Mouse (Mus musculus): ENCODE measurements around the gene Zfp618. TPM values are rescaled to one million over a fixed set of nuclear protein-coding genes. Genes with fewer than 3 reads are reported as not detected.

Gene Zfp618
- total RNA-seq, 2 experiments from 2014 or later = 6.3 to 7.3 TPM

DNA sequence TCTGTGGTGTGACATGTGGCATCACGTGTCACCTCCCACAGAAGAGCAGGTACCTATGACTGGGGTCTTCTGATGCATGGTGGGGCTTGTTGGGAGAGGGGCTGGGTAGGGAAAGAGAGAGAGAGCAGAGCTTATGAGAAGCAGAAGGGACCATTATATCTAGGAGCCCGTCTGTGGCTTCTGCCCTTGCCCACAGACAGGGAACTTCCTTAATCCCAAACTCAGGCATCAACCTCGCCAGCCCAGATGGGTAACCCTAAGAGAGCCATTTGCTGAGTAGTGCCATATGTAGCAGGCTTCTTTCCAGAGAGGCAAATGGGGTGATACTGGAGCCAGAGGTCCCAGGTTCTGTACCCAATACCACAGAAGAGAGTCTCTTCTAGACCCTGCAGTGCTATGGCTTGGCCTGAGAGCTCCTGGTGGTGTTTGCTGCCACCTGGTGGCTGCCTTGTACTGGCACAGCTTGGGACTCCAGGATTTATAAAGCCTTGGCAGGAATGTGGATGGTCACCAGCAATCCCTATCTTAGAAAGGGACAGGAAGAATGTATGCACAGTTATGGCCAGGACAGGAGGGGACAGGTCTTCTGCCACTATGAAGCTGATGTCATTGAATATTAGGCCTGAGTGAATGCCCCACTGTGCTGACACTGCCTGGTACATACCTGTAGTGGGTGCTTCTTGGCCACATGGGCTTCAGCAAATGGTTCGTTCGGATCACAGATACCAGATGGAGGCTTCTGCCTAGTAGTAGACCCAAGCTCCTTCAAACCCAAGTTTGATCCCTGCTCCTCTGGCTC is 153.5 kb downstream of the Zfp618 start:
- peak; percentile 84 to 85 for DNase-seq (ENCODE audit: low spot score in 2 of 2)
- intact Hi-C loops (cut with DNase I) = loop anchor here (1.0 to 10.0 kb wide), 7 partner anchors 153 to 554 kb away; no protein-coding TSS in a partner anchor

GRCm38 (mm10) chr4:63124861-63125466 is 159.6 kb downstream of the Zfp618 start:
- peak in 1 of 2 experiments; percentile 60 for DNase-seq (ENCODE audit: low spot score in 2 of 2)
- intact Hi-C loops (cut with DNase I) = no loop called here

- intact Hi-C loops (cut with DNase I) = no loop called here
- no peak for DNase-seq (ENCODE audit: low spot score in 2 of 2)
These were observed 164.7 kb downstream of the Zfp618 start for GRCm38 (mm10) chr4:63129891-63130624.

DNA sequence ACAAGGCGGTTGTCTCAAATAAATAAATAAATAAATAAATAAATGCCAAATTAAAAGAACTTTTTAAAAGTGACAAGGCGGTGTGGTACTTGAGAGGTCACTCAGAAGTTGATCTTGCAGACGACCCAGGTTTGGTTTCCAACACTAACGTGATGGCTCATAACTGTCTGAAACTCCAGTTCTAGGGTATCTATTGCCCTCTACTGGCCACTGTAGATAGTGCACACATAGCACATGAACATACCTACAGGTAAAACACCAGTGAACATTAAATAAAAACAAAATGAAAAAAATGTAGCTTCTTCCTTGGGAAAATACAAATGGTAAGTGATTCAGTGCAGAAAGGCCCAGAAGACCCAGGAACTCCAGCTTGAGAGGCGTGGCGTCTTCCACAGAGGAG is 181.9 kb downstream of the Zfp618 start:
- no peak for DNase-seq (ENCODE audit: low spot score in 2 of 2)
- intact Hi-C loops (cut with DNase I) = no loop called here

GRCm38 (mm10) chr4:63151127-63151526 is 185.8 kb downstream of the Zfp618 start:
- intact Hi-C loops (cut with DNase I) = no loop called here
- DNase-seq (ENCODE audit: low spot score in 2 of 2) = no peak

- intact Hi-C loops (cut with DNase I) = no loop called here
- no peak for DNase-seq (ENCODE audit: low spot score in 2 of 2)
These were observed 188.7 kb downstream of the Zfp618 start for GRCm38 (mm10) chr4:63154028-63154427.

GRCm38 (mm10) chr4:63154699-63155098 is 189.3 kb downstream of the Zfp618 start, which contains the start of gene Ambp:
Gene Ambp (minus strand): TSS chr4:63154799.
- intact Hi-C loops (cut with DNase I) = loop anchor here (5.0 kb wide), 1 partner anchor 153 kb away; no protein-coding TSS in a partner anchor
- DNase-seq (ENCODE audit: low spot score in 2 of 2) = no peak

DNA sequence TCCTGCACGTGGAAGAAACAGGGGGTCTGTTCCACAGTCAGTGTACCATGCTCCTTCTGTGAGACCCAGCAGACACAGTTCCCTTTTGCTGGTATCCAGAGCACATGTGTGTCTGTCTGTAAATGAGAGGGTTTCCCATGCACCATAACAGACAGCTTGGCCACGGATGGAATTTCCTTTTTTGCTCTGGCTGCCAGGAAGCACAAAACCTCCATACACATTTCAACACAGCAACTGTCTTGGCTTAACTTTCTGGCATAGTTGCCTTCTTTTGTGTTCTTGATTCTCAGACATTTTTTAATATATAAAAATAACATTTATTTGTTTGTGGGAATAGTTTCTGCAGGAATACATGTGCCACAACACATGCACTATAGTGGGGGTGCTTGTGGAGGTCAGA is 190.2 kb downstream of the Zfp618 start:
- intact Hi-C loops (cut with DNase I) = loop anchor here (5.0 kb wide), 1 partner anchor 152 kb away; no protein-coding TSS in a partner anchor
- no peak for DNase-seq (ENCODE audit: low spot score in 2 of 2)

DNA sequence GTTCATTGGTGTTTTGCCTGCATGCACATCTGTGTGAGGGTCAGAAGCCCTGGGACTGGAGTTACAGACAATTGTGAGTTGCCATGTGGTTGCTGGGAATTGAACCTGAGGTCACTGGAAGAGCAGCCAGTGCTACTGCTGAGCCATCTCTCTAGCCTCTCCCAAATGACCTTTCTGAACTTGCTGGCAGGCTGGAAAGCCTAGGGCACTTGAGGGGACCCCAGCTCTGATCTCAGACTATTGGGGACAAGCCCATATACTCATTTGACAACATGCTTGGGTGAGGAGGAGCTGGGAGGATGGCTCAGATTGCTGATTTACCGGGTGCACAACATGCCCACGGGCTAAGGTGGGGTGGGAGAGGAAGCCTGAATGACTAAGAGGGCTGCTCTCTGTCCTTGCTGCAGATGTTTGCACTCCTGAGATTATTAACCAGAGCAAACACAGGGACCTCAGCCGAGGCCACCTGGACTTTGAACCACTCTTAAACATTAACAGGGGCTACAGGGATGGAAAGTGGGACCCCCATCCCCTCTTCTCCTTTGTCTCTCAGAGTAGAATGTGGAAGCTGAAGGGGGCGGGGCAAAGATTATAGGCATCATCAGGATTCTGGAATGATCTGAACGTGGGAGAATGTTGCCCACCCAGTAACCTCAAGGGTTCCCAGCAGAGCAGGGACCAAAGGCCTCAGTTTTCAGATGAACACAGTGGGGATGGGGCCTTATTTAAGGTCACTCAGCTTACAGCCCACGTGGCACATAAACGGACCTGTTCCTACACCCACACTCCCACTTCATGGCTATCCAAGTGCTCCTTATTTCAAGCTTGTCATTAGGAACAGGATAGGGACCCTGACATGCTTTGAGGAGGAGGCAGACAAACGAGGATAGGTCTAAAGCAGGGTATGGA is 191.6 kb downstream of the Zfp618 start:
- intact Hi-C loops (cut with DNase I) = loop anchor here (5.0 kb wide), 1 partner anchor 150 kb away; no protein-coding TSS in a partner anchor
- no peak for DNase-seq (ENCODE audit: low spot score in 2 of 2)

GRCm38 (mm10) chr4:63158192-63158591 is 192.8 kb downstream of the Zfp618 start:
- DNase-seq (ENCODE audit: low spot score in 2 of 2) = no peak
- intact Hi-C loops (cut with DNase I) = loop anchor here (5.0 kb wide), 1 partner anchor 149 kb away; no protein-coding TSS in a partner anchor

DNA sequence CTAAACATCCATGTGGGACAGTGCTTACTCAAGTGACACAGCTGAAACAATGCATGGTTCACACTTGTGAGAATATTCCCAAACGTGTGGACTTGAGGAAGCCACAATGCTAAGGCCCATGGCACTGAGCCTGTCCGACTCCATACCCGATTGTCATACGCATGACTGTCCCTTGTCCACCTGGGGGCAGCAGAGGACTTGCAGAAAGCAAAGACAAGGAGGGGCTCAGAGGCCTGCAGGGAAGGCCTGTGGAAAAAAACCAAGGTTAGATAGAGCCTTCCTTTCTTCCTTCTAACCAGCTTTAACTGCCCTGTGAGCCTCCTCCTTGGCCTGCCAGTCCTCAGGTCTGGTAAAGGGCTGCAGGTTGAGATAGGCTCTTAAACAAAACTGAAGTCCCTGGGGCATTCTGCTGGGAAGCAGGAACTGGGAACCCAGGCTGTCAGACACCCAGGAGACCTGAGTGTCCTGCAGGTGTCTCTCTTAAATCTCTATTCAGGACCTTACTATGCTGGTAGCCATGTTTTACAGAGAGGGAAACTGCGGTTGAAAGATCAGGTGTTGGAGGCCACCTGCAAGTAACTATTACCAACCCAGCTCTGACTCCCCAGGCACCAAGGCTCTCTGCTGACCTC is 193.7 kb downstream of the Zfp618 start:
- intact Hi-C loops (cut with DNase I) = loop anchor here (1.0 to 5.0 kb wide), 2 partner anchors 148 to 160 kb away; no protein-coding TSS in a partner anchor
- DNase-seq (ENCODE audit: low spot score in 2 of 2) = peak; percentile 83 to 86

- intact Hi-C loops (cut with DNase I) = no loop called here
These were observed 200.3 kb downstream of the Zfp618 start for GRCm38 (mm10) chr4:63165636-63166035.

GRCm38 (mm10) chr4:63166323-63166722 is 200.9 kb downstream of the Zfp618 start:
- intact Hi-C loops (cut with DNase I) = no loop called here
- no peak for DNase-seq (ENCODE audit: low spot score in 2 of 2)

More at GRCm38 (mm10) chr4:63165636-63166035, 200.3 kb downstream of the Zfp618 start:
- DNase-seq (ENCODE audit: low spot score in 2 of 2) = no peak

DNA sequence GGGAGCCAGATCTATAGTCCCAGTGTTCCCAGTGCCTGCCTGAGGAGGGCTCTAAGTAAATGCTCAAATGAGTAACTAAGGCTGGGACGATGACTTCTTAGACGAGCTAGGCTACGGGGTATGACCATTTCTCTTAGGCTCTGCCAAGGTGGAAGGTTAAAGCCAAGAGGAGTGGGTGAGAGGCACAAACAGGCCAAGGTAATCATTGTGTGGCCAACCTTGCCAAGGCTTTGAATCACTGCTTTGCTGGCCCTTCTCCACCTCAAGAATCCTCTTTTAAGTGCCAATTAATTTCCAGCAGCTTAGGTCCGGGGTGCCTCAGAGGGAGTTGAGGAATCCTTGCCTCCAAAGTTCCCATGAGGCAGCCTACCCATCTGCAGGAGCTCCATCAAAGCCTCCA is 204.7 kb downstream of the Zfp618 start:
- intact Hi-C loops (cut with DNase I) = no loop called here

DNA sequence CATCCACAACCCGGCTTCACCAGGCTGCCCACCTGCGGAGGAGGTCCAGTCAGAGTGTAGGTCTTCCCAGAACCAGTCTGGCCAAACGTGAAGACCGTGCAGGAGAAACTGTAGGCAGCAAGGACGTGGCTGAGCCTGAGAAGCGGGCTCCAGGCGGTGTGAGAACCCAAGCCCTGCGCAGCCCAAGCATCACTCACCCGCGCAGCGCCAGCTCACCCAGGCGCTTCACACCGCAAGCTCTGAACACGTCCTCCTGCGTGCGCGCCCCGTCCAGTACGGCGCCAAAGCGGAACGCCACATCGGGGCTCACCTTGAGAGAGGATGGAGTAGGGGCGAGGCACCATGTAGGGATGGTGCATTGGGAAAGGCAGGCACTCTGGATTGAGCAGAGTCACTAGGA is 205.7 kb downstream of the Zfp618 start:
- intact Hi-C loops (cut with DNase I) = no loop called here
- no peak for DNase-seq (ENCODE audit: low spot score in 2 of 2)

More for the DNA sequence above, 204.7 kb downstream of the Zfp618 start:
- no peak for DNase-seq (ENCODE audit: low spot score in 2 of 2)

DNA sequence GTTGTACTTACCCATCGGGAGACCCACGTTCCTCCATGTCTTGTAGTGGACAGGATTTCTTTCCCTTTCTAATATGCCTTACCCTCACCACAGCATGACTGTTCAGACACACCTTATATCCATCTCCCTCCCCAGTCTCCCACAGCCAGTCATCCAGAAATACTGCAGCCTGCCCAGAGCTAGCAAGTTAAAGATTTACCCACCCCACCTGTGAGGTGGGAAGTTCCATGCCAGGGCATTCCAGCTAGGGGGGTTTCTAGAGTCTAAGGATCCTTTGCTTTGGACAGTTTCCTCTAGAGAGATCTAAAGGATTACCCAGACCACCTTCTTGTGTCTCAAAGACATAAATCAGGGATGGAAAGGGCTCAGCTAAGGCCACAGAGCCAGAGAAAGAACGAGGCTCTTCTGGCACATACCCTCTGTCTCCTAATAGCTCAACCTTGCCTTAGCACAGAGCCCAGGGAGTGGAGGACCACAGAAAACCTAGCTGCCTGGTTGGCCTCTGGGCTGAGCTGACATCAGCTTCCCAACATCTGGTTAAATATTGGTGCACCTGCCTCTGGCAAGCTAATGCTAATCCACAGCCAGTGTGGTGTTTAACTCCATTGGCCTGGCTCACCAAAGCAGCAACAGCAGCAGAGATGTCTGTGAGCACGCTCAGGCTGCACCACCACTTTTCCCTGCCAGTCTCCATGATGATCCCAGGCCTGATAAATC is 206.8 kb downstream of the Zfp618 start, which contains the start of gene Kif12:
TSS of gene Kif12 (minus strand) at position 163 of the 717 bp plus-strand sequence.
- intact Hi-C loops (cut with DNase I) = no loop called here
- no peak for DNase-seq (ENCODE audit: low spot score in 2 of 2)

- intact Hi-C loops (cut with DNase I) = loop anchor here (1.0 to 5.0 kb wide), 3 partner anchors 126 to 226 kb away; no protein-coding TSS in a partner anchor
These were observed 216.2 kb downstream of the Zfp618 start for GRCm38 (mm10) chr4:63181556-63181955.

More at GRCm38 (mm10) chr4:63181556-63181955, 216.2 kb downstream of the Zfp618 start:
- DNase-seq (ENCODE audit: low spot score in 2 of 2) = peak; percentile 66 to 72
